Mouse (Mus musculus): ENCODE data around the gene Bag2.
A peak's percentile ranks its signal among the peaks of the same experiment; 100 is the strongest.
"Not testable (repeated sequence)": the region's sequence is repeated elsewhere in the genome, so short reads cannot be mapped to it uniquely, and the experiment has no call there.

Bag2 gene

DNA sequence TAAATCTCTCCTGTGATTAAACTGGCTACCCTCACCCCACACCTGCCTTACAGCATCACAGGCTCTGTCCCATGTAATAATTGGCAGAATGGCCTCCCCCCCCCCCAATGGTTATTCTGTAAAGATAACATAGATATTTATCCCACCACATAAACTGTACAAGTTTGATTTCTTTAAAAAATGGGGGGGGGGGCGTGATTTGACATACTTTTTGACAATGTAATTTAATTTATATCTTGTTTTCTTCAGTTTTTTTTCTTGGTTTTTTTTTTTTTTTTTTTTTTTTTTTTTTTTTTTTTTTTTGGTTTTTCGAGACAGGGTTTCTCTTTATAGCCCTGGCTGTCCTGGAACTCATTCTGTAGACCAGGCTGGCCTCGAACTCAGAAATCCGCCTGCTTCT is 7.9 kb downstream of the Bag2 start:
- not testable (repeated sequence) for DNase-seq

- DNase-seq, result no peak
These were observed 8.5 kb downstream of the Bag2 start for GRCm38 (mm10) chr1:33749109-33749508.

DNA sequence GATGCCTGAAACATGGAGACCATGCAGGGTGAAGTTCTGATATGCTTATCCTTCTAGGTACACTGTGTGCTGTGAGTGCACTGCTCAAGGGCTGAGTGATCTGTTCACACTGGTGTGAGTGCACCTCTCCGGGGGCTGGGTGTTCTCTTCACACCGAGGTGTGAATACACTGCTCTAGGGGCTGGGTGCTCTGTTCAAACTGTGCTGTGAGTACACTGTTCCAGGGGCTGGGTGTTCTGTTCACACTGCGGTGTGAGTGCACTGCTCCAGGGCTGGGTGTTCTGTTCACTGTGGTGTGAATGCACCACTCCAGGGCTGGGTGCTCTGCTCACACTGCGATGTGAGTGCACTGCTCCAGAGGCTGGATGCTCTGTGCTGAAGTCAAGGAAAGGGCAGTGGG is 11.7 kb downstream of the Bag2 start:
- DNase-seq, result no peak

GRCm38 (mm10) chr1:33744815-33745214 is 12.8 kb downstream of the Bag2 start:
- DNase-seq, result not testable (repeated sequence)

GRCm38 (mm10) chr1:33742903-33743302 is 14.7 kb downstream of the Bag2 start:
- peak; percentile 35 for DNase-seq

GRCm38 (mm10) chr1:33739302-33739701 is 18.3 kb downstream of the Bag2 start:
- DNase-seq, result peak; percentile 84

DNA sequence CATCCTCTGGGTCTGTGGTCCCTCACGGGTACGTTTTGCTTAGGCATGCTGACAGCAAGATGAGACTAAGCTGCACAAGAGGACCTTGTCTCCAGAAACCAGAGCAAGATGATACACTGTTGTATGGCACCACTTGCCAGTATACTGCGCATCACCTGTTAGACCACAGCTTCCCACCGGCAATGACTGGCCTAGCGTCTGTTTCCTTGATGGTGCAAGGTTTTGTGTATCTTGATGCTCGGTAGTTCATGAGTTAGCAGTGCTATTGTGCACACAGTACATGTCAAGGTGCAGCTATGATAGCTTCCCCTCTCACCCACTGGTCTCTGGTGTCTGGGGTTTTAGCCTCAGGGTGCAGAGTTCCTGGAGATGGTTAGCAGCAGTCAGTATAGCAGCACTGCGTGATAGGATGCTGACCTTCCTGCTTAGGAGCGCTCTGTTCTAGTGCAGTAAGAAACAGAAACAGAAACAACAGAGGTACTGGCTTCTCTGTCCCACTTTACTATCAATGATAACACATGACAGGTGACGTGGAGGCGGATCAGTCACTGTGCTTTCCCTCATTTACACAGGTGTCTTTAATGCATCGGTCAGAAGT is 18.8 kb downstream of the Bag2 start:
- no peak for DNase-seq

GRCm38 (mm10) chr1:33738281-33738680 is 19.3 kb downstream of the Bag2 start:
- DNase-seq, result no peak

GRCm38 (mm10) chr1:33734001-33734685 is 23.5 kb downstream of the Bag2 start:
- DNase-seq, result no peak

DNA sequence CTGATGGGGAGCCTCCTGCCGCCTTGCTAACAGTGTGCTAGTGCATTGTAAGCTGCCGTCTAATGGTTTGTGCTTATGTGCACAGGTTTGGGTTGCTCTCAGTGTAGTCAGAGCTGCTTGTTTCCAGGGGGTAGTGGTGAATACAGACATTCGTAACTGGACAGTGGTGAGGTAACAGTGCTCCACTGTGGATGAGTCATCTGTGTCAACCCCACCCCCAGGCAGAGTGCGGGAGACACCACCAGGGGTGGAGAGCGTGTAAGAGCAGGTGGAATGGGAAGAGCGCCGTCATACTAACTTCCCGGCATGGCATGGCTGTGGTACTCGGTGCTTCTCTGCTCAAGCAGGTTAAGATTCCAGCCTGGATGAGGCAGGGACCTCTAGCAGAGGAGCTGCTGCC is 24.6 kb downstream of the Bag2 start:
- DNase-seq, result no peak

DNA sequence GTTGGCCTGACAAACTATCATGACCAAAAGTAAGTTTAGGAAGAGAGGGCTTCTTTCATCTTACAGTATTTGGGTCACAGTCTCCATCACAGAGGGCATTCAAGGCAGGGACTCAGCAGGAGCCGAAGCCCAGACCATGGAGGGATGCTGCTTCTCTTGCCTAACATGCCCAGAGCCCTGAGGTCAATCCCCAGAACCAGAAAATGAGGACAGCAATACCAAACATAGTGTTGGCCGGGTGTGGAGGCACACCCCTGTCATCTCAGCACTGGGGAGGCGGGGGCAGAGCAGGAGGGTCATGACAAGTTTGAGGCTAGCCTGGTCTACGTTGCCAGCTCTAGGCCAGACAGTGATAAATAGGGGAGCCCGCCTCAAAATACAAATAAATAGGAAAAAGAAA is 32.5 kb downstream of the Bag2 start:
- no peak for DNase-seq

- DNase-seq, result no peak
These were observed 33.1 kb downstream of the Bag2 start for GRCm38 (mm10) chr1:33724516-33724915.

DNA sequence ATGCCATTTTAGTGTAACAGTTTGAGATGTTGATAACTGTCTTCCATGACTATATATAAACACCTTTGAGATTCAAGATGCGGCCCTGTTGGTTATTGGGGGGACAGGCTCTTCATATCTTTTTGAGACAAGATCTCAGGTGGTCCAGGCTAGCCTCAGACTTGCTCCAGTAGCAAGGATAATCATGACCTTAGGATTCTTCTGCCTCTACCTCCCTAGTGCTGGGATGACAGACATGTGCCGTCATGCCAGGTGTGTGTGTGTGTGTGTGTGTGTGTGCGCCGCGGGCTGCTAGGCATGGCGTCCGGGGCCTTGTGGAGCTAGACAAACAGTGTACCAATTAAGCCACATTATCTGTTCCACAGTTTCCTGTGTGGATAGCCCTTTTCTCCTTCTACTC is 36.6 kb downstream of the Bag2 start:
- DNase-seq, result no peak

DNA sequence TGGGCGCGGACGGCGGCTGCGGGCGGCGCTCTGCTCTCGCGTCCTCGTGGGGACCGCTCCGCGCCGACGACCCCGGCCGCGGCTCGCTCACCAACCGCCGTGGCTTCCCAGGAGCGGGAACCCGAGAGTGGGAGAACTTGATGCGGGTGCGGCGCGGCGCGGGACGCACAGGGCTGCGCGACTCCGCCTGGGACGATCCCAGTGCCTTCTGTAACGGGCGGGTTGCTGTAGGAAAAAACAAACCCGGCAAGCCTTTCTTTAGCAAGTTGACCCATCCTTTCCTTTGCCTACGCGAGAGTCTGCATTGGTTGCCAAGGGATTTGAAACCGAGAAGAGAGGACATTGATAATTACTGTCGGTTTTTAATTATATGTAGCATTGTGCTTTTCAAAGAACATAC is 37.4 kb downstream of the Bag2 start:
- no peak for DNase-seq

GRCm38 (mm10) chr1:33719733-33720225 is 37.8 kb downstream of the Bag2 start, which contains the start of gene Rab23:
Gene Rab23 (plus strand): TSS chr1:33719887.
- peak; percentile 87 for DNase-seq

GRCm38 (mm10) chr1:33717636-33718035 is 40.0 kb downstream of the Bag2 start:
- DNase-seq, result no peak

- DNase-seq, result no peak
These were observed 42.8 kb downstream of the Bag2 start for GRCm38 (mm10) chr1:33714796-33715195.

GRCm38 (mm10) chr1:33712026-33712425 is 45.6 kb downstream of the Bag2 start:
- no peak for DNase-seq

DNA sequence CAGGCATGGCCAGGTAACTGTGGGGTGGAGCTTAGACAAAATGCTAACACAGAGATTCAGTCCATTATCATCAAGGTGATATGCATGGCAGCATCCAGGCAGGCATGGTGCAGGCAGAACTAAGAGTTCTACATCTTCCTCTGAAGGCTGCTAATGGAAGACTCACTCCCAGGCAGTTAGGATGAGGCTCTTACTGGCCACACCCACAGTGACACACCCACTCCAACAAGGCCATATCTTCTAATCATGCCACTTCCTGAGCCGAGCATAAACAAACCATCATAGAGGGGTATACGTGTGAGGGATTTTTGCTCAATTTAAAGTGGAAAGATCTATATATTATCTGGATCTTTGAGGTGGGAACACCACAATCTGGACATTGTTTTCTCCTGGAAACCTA is 48.0 kb downstream of the Bag2 start:
- no peak for DNase-seq

GRCm38 (mm10) chr1:33701244-33701643 is 56.4 kb downstream of the Bag2 start:
- DNase-seq, result no peak

GRCm38 (mm10) chr1:33696016-33696415 is 61.6 kb downstream of the Bag2 start:
- DNase-seq, result no peak
